Mouse (Mus musculus) layer of hippocampus, postnatal 36 days (tissue): ENCODE measurements at regions not wholly inside any gene's neighbourhood (a gene's known extent, or its start where the extent isn't known, plus 50 kb on each side); places are given as distances from the start of the nearest gene placed in this dataset.

Experiments used
- DNase-seq, 2 experiments: peaks; one replicate each; pipeline ENCODE4 v3.0.0; 2022

GRCm38 (mm10) chr4:83915871-83916270, 390.5 kb downstream of the Ccdc171 start:
- no peak for DNase-seq

- DNase-seq = no peak
These were observed 391.7 kb downstream of the Ccdc171 start for GRCm38 (mm10) chr4:83917009-83917408.

GRCm38 (mm10) chr4:83918093-83918492, 392.7 kb downstream of the Ccdc171 start:
- DNase-seq = no peak

- DNase-seq = no peak
These were observed 393.7 kb downstream of the Ccdc171 start for GRCm38 (mm10) chr4:83919041-83919440.

- no peak for DNase-seq
These were observed 399.9 kb downstream of the Ccdc171 start for GRCm38 (mm10) chr4:83925118-83925842.

- DNase-seq = no peak
These were observed 400.9 kb downstream of the Ccdc171 start for GRCm38 (mm10) chr4:83926195-83926731.

- no peak for DNase-seq
These were observed 406.7 kb downstream of the Ccdc171 start for GRCm38 (mm10) chr4:83931897-83932654.

- no peak for DNase-seq
These were observed 416.3 kb downstream of the Ccdc171 start for GRCm38 (mm10) chr4:83941693-83942092.

- no peak for DNase-seq
These were observed 424.3 kb downstream of the Ccdc171 start for GRCm38 (mm10) chr4:83949612-83950011.

GRCm38 (mm10) chr4:83950809-83951409, 425.6 kb downstream of the Ccdc171 start:
- DNase-seq = no peak

GRCm38 (mm10) chr4:83956252-83956904, 431.0 kb downstream of the Ccdc171 start:
- no peak for DNase-seq

- DNase-seq = no peak
These were observed 431.9 kb downstream of the Ccdc171 start for GRCm38 (mm10) chr4:83957217-83957692.

- DNase-seq = peak; percentile 40 to 51
These were observed 441.6 kb downstream of the Ccdc171 start for GRCm38 (mm10) chr4:83966898-83967297.

GRCm38 (mm10) chr4:83973162-83973561, 447.8 kb downstream of the Ccdc171 start:
- no peak for DNase-seq

GRCm38 (mm10) chr4:83974214-83975012, 449.1 kb downstream of the Ccdc171 start:
- DNase-seq = no peak

- DNase-seq = no peak
These were observed 450.2 kb downstream of the Ccdc171 start for GRCm38 (mm10) chr4:83975569-83975968.

- DNase-seq = no peak
These were observed 450.7 kb downstream of the Ccdc171 start for GRCm38 (mm10) chr4:83976067-83976466.

- DNase-seq = no peak
These were observed 453.7 kb downstream of the Ccdc171 start for GRCm38 (mm10) chr4:83979088-83979487.

- DNase-seq = peak; percentile 16 to 19
These were observed 459.5 kb downstream of the Ccdc171 start for GRCm38 (mm10) chr4:83984671-83985391.

GRCm38 (mm10) chr4:83985451-83985850, 460.1 kb downstream of the Ccdc171 start:
- no peak for DNase-seq
